Mouse (Mus musculus) heart, embryonic 14.5 days (tissue): ENCODE measurements around the gene Rbm28. TPM values are rescaled to one million over a fixed set of nuclear protein-coding genes. Genes with fewer than 3 reads are reported as not detected.

Source experiments
- ATAC-seq: fragments of 200-750 bp; cut with Nextera tagmentation; 2 replicates; pipeline ENCODE4 v1.8.0; 2017; ENCODE audit warnings: low read depth, moderate TSS enrichment; ENCODE audit not compliant: insufficient number of reproducible peaks, insufficient read depth, low FRiP score
- H3K27ac ChIP-seq, 2 experiments: fragments of 200-500 bp in 1 of 2; fragments of 300-500 bp in 1 of 2; sonication (generic) in 1 of 2; replicated peaks in 1 of 2; 2 replicates each; pipeline ENCODE4 v1.5.1; 2012 to 2014; ENCODE audit warnings: low read depth in 2 of 2, low read length in 2 of 2, control low read depth in 1 of 2, mild to moderate bottlenecking in 1 of 2, mixed read lengths in 1 of 2; ENCODE audit not compliant: control insufficient read depth in 1 of 2, insufficient read depth in 1 of 2
- H3K27me3 ChIP-seq: fragments of 300-500 bp; sonication (generic); 2 replicates; pipeline ENCODE4 v1.6.1; 2014; ENCODE audit warnings: mild to moderate bottlenecking, low read length, control low read depth; ENCODE audit not compliant: control insufficient read depth, insufficient read depth
- H3K36me3 ChIP-seq: fragments of 300-500 bp; sonication (generic); 2 replicates; pipeline ENCODE4 v1.6.1; 2014; ENCODE audit warnings: mild to moderate bottlenecking, control low read depth, low read length, mixed read lengths; ENCODE audit not compliant: control insufficient read depth, insufficient read depth
- H3K4me1 ChIP-seq, 2 experiments: fragments of 200-500 bp in 1 of 2; fragments of 300-500 bp in 1 of 2; sonication (generic) in 1 of 2; 2 replicates each; pipeline ENCODE4 v1.6.1; 2012 to 2014; ENCODE audit warnings: low read length in 2 of 2, control low read depth in 1 of 2, mixed read lengths in 1 of 2; ENCODE audit not compliant: control insufficient read depth in 2 of 2, insufficient read depth in 2 of 2
- H3K4me2 ChIP-seq: fragments of 300-500 bp; sonication (generic); 2 replicates; pipeline ENCODE4 v1.6.1; 2014; ENCODE audit warnings: mild to moderate bottlenecking, low read length
- H3K4me3 ChIP-seq, 2 experiments: fragments of 200-500 bp in 1 of 2; fragments of 300-500 bp in 1 of 2; sonication (generic) in 1 of 2; 2 replicates each; pipeline ENCODE4 v1.5.1; 2012 to 2014; ENCODE audit warnings: low read length in 2 of 2, mild to moderate bottlenecking in 2 of 2, control low read depth in 1 of 2, low read depth in 1 of 2, moderate library complexity in 1 of 2; ENCODE audit not compliant: control insufficient read depth in 1 of 2, insufficient read depth in 1 of 2
- H3K9ac ChIP-seq: fragments of 300-500 bp; sonication (generic); 2 replicates; pipeline ENCODE4 v1.6.1; 2014; ENCODE audit warnings: mild to moderate bottlenecking, low read length
- H3K9me3 ChIP-seq: fragments of 300-500 bp; sonication (generic); 2 replicates; pipeline ENCODE4 v1.6.1; 2016; ENCODE audit warnings: low read length, control low read depth; ENCODE audit not compliant: control insufficient read depth
- WGBS: fragments of 180-500 bp; shearing (Covaris S2); extraction: QIAGEN DNeasy Blood & Tissue Kit; methylation state at CpG from one replicate; pipeline ENCODE4 v1.1.7; 2014; 5-methylcytosine and 5-hydroxymethylcytosine counted together
- polyA plus RNA-seq: library from polyadenylated mRNA; unstranded; fragments of >200 nt; fragmentation: Nextera tagmentation; extraction: Ambion mirVana; gene quantifications from 2 replicates; pipeline ENCODE4 v1.2.1, GENCODE M21; 2014

Rbm28 gene
- polyA plus RNA-seq, 1 experiment from 2014 or later = 30.2 TPM

GRCm38 (mm10) chr6:29150001-29150400 is 14.8 kb downstream of the Rbm28 start:
- no peak for ATAC-seq
- Histone ChIP-seq H3K27me3 (no peaks in the 10 kb centered on the region), H3K4me3 (no peak overlapping the region), H3K9me3 (no peaks in the 10 kb centered on the region), H3K9ac (no peak overlapping the region), H3K4me2 (no peak overlapping the region), H3K27ac (no peak overlapping the region), H3K4me1 (peaks cover 16 to 26% of the 10 kb centered on the region in 2 experiments), H3K36me3 (peaks cover 55% of the 10 kb centered on the region)
- WGBS = 87% methylated on average over 1 of the region's 1 CpGs

GRCm38 (mm10) chr6:29147407-29148010 is 17.3 kb downstream of the Rbm28 start:
- no peak for ATAC-seq
- Histone ChIP-seq H3K9ac (no peak overlapping the region), H3K27me3 (no peaks in the 10 kb centered on the region), H3K27ac (peak overlapping the region in 1 of 2 experiments; percentile 65; a peak in 1 of 4 replicates), H3K36me3 (peaks cover 41% of the 10 kb centered on the region), H3K4me3 (no peak overlapping the region), H3K4me1 (peaks cover 16 to 28% of the 10 kb centered on the region in 2 experiments), H3K4me2 (no peak overlapping the region), H3K9me3 (no peaks in the 10 kb centered on the region)
- WGBS = 75% methylated on average over 5 of the region's 5 CpGs

DNA sequence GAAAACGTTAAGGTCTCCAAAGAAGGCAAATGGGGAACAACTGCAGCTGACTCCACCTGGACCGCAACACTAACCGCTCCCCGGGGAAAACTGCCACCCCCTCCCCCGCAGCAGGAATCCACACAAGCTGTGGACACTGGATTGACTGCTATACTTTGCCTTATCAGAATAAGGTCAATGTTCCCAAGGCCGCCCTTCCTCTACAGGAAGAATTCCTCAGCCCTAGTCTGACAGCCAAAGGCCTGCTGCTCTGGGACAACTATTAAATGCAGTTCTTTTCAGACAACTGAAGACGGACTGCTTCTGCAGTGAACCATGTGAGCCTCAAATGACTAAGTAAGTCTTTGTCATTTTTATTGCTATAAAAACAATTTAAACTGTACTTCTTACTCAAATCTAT is 18.2 kb downstream of the Rbm28 start:
- peak overlapping the region; percentile 45 to 65 for H3K27ac ChIP-seq
- peak overlapping the region; percentile 27; the same call in 1 of the 2 replicates for H3K9ac ChIP-seq
- peak overlapping the region; percentile 40; the same call in 1 of the 2 replicates for H3K4me2 ChIP-seq
- peaks cover 16 to 28% of the 10 kb centered on the region in 2 experiments for H3K4me1 ChIP-seq
- peaks cover 38% of the 10 kb centered on the region for H3K36me3 ChIP-seq
- no peaks in the 10 kb centered on the region for H3K9me3 ChIP-seq
- no peak overlapping the region for H3K4me3 ChIP-seq
- 19% methylated on average over 7 of the region's 7 CpGs for WGBS
- peak; percentile 23; the same call in 1 of the 2 replicates for ATAC-seq
- H3K27me3 ChIP-seq = no peaks in the 10 kb centered on the region

DNA sequence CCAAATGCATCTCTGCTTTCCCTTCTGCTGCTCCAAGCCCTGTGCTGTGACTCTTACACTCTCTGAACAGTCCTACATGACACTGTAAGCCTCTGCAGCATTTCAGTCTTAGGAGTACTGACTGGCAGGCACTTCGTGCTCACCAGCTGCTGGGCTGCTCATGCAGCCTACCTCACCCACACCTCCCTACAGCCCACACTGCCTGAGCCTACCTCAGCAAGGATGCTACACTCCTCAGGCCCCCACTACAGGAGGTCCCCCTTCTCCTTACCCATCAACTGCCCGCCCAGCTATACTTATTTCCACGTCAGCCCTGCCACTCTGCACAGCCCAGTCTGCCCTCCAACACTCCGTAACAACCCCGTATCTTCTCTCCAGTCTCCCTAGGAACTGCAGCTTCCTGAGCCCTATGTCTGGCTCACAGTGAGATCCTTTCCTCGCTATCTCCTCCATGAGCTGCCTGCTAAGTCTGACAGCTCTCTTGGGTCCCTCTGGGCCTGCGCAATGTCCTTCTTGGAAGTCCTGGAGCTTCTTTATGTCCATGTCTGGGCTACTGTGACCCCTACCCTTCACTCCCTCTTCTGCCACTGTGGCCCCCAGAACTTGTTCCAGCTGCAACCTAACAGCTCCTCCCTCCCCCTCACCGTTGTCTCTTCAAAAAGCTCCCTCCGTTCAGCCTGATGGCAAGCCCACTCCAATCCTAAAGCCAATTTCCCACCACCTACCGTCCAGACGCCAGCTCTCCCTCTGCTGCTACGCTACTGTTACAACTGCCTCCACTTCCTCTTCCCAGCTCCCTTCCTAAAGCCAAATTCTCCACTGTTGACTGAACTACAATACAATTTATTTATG is 19.1 kb downstream of the Rbm28 start:
- 25% methylated on average over 12 of the region's 12 CpGs for WGBS
- peaks cover 16 to 28% of the 10 kb centered on the region in 2 experiments for H3K4me1 ChIP-seq
- no peak overlapping the region for H3K4me3 ChIP-seq
- H3K9ac ChIP-seq = peak overlapping the region; percentile 47
- no peaks in the 10 kb centered on the region for H3K27me3 ChIP-seq
- H3K27ac ChIP-seq = peak overlapping the region; percentile 60 to 65
- H3K9me3 ChIP-seq = no peaks in the 10 kb centered on the region
- peak overlapping the region; percentile 40 for H3K4me2 ChIP-seq
- peaks cover 40% of the 10 kb centered on the region for H3K36me3 ChIP-seq
- ATAC-seq = 0 out of 2 replicates have a peak, but pooled peaks have one; percentile 40

GRCm38 (mm10) chr6:29144971-29145370 is 19.8 kb downstream of the Rbm28 start:
- 61% methylated on average over 3 of the region's 3 CpGs for WGBS
- no peak for ATAC-seq
- H3K27ac ChIP-seq = peak overlapping the region; percentile 60 to 65

GRCm38 (mm10) chr6:29143608-29144007 is 21.2 kb downstream of the Rbm28 start:
- Histone ChIP-seq H3K27ac (no peak overlapping the region), H3K27me3 (no peaks in the 10 kb centered on the region), H3K9ac (no peak overlapping the region), H3K4me3 (no peak overlapping the region), H3K4me1 (peaks cover 16 to 28% of the 10 kb centered on the region in 2 experiments), H3K4me2 (no peak overlapping the region), H3K9me3 (no peaks in the 10 kb centered on the region), H3K36me3 (peaks cover 38% of the 10 kb centered on the region)
- 42% methylated on average over 5 of the region's 5 CpGs for WGBS
- ATAC-seq = no peak

More at GRCm38 (mm10) chr6:29144971-29145370, 19.8 kb downstream of the Rbm28 start:
- peaks cover 16 to 28% of the 10 kb centered on the region in 2 experiments for H3K4me1 ChIP-seq
- H3K4me3 ChIP-seq = no peak overlapping the region
- peak overlapping the region; percentile 47; the same call in 1 of the 2 replicates for H3K9ac ChIP-seq
- no peaks in the 10 kb centered on the region for H3K9me3 ChIP-seq
- H3K4me2 ChIP-seq = peak overlapping the region; percentile 40; the same call in 1 of the 2 replicates
- H3K36me3 ChIP-seq = peaks cover 41% of the 10 kb centered on the region
- H3K27me3 ChIP-seq = no peaks in the 10 kb centered on the region

DNA sequence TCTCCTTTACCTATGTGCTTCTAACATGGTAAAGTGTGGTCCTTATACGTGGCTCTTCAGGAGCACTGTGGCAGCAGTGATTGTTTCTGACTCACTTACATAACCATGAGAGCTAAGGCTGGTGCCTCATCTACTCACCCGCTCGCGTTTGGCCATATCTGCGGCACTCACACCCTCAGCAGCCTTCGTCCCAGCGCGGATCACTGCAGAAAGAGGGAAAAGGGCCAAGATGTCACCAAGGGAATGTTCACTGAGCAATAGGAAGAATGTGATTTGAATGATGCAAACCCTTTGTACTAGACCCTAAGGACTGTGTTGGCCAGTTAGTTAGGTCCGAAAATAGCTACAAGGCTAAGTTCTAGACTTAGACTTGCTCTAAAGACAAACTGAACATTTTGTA is 27.4 kb downstream of the Rbm28 start:
- Histone ChIP-seq H3K4me1 (no peaks in the 10 kb centered on the region), H3K9me3 (no peaks in the 10 kb centered on the region), H3K4me3 (no peak overlapping the region), H3K27ac (no peak overlapping the region), H3K27me3 (no peaks in the 10 kb centered on the region), H3K9ac (no peak overlapping the region), H3K36me3 (peaks cover 86% of the 10 kb centered on the region), H3K4me2 (no peak overlapping the region)
- no peak for ATAC-seq
- WGBS = 92% methylated on average over 9 of the region's 9 CpGs
